Mouse (Mus musculus): ENCODE measurements around the gene Fam163a.

- no peak for TF ChIP-seq CTCF (IDR thresholded peaks at IDR 0.05; ENCODE audit: control insufficient read depth, insufficient read depth, insufficient read length)
- TF ChIP-seq MYOG (IDR thresholded peaks at IDR 0.05; ENCODE audit: control insufficient read depth, extremely low read depth, insufficient read length), result no peak
- no peak for TF ChIP-seq USF1 (IDR thresholded peaks at IDR 0.05; ENCODE audit: low read depth)
- no peak for TF ChIP-seq MAX (IDR thresholded peaks at IDR 0.05)
- TF ChIP-seq MYOD1 (IDR thresholded peaks at IDR 0.05; ENCODE audit: control insufficient read depth, insufficient read length, low read depth), result no peak
- no peak for TF ChIP-seq CEBPB (IDR thresholded peaks at IDR 0.05; ENCODE audit: low read depth)
- TF ChIP-seq FOSL1 (IDR thresholded peaks at IDR 0.05; ENCODE audit: insufficient read depth, low read length, poor library complexity, severe bottlenecking), result no peak
Observed at GRCm38 (mm10) chr1:156247893-156248292, 43.1 kb upstream of the Fam163a start.

Measured in C2C12 (cell line).